Mouse (Mus musculus): Measurements from ENCODE around the gene 4930432M17Rik. TPM values are rescaled to one million over a fixed set of nuclear protein-coding genes. Genes with fewer than 3 reads are reported as not detected.

Gene 4930432M17Rik
- polyA plus RNA-seq, 1 experiment = not detected

DNA sequence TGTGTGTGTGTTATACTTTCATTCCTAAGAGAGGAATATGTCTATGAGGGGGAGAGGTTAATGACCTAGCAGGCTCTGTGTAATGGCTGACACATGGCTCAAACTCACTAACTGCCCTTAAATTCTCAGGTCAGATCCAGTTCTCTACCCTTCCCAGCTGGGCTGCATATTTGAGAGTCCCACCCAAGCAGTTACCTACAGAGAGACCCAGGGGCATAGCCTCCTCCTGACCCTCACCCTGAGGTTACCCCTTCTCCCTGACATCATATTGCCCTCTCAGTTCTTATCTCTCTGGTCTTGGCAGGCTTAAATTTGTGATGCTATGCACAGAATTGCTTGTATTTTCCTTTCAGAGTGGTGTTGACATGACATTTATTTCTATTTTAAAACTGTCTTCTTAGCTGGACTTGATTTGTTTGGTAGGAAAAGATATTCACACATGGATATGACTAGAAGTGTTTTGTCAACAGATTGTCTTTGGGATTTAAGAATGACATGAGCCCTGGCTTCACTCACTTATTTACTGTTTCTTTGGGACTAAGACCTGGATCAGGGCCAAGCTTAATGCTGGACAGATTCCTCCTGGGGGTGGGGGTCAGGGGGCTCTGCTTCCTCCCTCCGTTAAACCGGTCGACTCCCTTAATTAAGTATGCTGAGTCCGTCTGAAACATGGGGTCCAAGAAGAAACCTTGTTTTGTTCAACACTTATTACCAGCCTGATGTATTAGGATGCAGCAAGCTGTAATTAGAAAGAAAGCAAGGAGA lies 7.7 kb upstream of the 4930432M17Rik start:
- Histone ChIP-seq H3K4me1 (ENCODE audit: control insufficient read depth, insufficient read depth, low read length) (peaks cover 4% of the 10 kb centered on the region), H3K4me3 (ENCODE audit: insufficient read depth, low read length) (no peak overlapping the region), H3K27ac (ENCODE audit: insufficient read depth, low read length) (peak overlapping the region; percentile 9; the same call in 1 of the 2 replicates)
- TF ChIP-seq CTCF (IDR thresholded peaks at IDR 0.05; ENCODE audit: borderline replicate concordance, insufficient read depth, low read length) (no peak), POLR2A (IDR thresholded peaks at IDR 0.05; ENCODE audit: low read depth, low read length) (no peak)

DNA sequence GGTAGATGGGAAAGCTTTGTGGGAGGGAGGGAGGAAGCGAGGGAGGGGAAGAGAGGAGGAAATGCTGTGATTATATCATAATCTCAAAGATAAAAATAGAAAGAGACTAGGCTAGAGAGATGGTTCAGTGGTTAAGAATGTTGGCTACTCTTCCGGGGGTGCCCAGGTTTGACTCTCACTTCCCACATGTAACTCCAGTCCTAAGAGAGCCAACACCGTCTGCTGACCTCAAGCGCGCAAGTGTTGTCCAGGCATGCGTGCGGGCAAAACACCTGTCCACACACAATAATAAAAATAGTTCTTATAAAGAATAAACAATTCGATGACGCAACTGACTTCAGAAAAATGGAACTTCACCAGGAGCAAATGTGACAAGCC lies 7.1 kb upstream of the 4930432M17Rik start:
- Histone ChIP-seq H3K27ac (ENCODE audit: insufficient read depth, low read length) (no peak overlapping the region), H3K4me1 (ENCODE audit: control insufficient read depth, insufficient read depth, low read length) (peaks cover 4% of the 10 kb centered on the region), H3K4me3 (ENCODE audit: insufficient read depth, low read length) (no peak overlapping the region)
- no peak for TF ChIP-seq POLR2A (IDR thresholded peaks at IDR 0.05; ENCODE audit: low read depth, low read length)
- no peak for TF ChIP-seq CTCF (IDR thresholded peaks at IDR 0.05; ENCODE audit: borderline replicate concordance, insufficient read depth, low read length)

DNA sequence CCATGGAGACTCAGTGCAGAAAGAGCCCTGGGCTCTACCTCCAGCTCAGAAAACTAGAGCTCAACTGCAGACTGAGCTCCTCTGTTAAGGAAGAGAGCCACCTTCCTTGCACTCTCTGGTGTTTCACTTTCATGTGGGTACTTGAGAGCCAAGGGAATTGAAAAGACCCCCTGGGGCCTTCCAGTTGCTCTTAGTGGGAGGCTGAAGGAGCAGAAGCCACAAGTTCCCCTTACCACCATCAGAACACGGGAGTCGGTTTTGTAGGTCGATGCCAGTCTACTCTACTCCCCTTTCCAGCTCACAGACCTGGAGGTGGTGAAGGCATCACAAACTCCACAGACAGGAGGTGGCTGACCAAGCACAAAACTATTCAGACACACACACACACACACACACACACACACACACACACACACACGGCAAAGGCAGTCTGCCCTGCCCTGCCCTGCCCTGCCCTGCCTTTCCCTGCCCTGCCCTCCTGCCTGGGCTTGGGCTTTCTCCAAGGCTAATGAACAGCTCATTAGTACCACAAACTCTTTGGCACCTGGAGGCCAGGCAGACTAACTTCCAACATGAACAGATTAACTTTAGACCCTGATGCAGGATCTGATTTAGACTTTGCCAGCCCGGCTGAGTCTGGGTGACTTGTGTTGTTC lies 1.7 kb downstream of the 4930432M17Rik start:
- H3K27ac ChIP-seq (ENCODE audit: insufficient read depth, low read length) = no peak overlapping the region
- TF ChIP-seq CTCF (IDR thresholded peaks at IDR 0.05; ENCODE audit: borderline replicate concordance, insufficient read depth, low read length) = no peak
- TF ChIP-seq POLR2A (IDR thresholded peaks at IDR 0.05; ENCODE audit: low read depth, low read length) = no peak
- H3K4me3 ChIP-seq (ENCODE audit: insufficient read depth, low read length) = no peak overlapping the region
- no peaks in the 10 kb centered on the region; the same call in 1 of the 2 replicates for H3K4me1 ChIP-seq (ENCODE audit: control insufficient read depth, insufficient read depth, low read length)

DNA sequence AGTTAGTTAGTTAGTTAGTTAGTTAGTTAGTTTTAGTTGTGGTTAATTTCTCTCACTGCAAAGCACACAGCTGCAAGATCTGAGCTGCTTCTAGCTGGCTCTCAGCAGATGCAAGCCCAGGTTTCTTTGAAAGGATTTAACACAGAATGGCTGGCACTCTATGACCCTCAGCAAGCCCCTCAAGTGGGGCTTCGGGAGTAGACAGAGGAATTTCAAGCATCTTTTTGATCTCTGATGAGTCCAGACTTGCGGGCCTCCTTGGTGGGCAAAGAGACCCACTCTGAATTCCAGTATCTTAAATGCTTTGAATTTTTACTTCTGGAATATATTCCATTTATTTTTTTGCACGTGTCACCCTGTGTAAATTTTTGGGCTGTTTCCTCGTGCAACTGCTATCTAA lies 8.4 kb downstream of the 4930432M17Rik start:
- Histone ChIP-seq H3K27ac (ENCODE audit: insufficient read depth, low read length) (no peak overlapping the region), H3K4me3 (ENCODE audit: insufficient read depth, low read length) (no peak overlapping the region), H3K4me1 (ENCODE audit: control insufficient read depth, insufficient read depth, low read length) (0 out of 2 replicates have a peak, but pooled peaks cover 3% of the 10 kb centered on the region)
- TF ChIP-seq POLR2A (IDR thresholded peaks at IDR 0.05; ENCODE audit: low read depth, low read length) (no peak), CTCF (IDR thresholded peaks at IDR 0.05; ENCODE audit: borderline replicate concordance, insufficient read depth, low read length) (no peak)

DNA sequence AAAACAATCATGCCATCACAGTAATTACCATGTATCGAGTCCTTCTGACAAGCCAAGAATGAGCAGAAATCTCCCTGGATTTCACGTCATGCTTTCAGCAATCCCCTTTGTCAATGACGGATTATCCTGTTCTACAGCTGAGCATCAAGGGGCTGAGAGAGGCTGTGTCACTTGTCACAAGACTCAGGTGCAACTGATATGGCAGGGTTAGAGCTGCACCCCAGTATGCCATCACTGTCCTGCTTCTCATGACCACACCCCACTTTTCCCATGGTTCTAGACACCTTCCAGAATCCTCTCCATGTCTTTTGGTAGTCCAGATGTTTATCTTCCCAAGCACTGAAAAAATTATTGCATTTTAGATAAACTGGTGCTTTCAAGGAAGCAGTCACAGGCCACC lies 8.9 kb downstream of the 4930432M17Rik start:
- Histone ChIP-seq H3K4me1 (ENCODE audit: control insufficient read depth, insufficient read depth, low read length) (0 out of 2 replicates have a peak, but pooled peaks cover 3% of the 10 kb centered on the region), H3K27ac (ENCODE audit: insufficient read depth, low read length) (no peak overlapping the region), H3K4me3 (ENCODE audit: insufficient read depth, low read length) (no peak overlapping the region)
- no peak for TF ChIP-seq CTCF (IDR thresholded peaks at IDR 0.05; ENCODE audit: borderline replicate concordance, insufficient read depth, low read length)
- TF ChIP-seq POLR2A (IDR thresholded peaks at IDR 0.05; ENCODE audit: low read depth, low read length) = no peak

DNA sequence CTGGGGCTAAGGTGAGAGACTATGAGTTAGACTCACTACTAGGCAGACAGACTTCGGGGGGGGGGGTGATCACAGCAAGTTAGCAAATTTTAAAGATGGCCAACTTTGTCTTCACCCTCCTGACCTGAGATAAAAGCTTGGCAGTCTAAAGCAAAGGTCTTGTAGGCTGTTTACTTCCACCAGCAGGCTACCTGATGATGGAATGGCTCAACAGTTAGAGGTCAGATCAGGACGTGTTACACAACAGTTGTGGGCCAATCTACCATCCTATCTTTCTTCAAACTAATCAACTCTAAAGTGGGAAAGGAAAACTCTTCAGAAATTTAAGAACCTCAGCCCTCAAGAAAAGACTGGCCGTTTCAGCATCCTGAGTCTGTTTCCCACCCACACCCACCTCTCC lies 9.6 kb downstream of the 4930432M17Rik start:
- no peak overlapping the region for H3K4me3 ChIP-seq (ENCODE audit: insufficient read depth, low read length)
- H3K27ac ChIP-seq (ENCODE audit: insufficient read depth, low read length) = no peak overlapping the region
- TF ChIP-seq CTCF (IDR thresholded peaks at IDR 0.05; ENCODE audit: borderline replicate concordance, insufficient read depth, low read length) (no peak), POLR2A (IDR thresholded peaks at IDR 0.05; ENCODE audit: low read depth, low read length) (no peak)
- H3K4me1 ChIP-seq (ENCODE audit: control insufficient read depth, insufficient read depth, low read length) = 0 out of 2 replicates have a peak, but pooled peaks cover 6% of the 10 kb centered on the region

DNA sequence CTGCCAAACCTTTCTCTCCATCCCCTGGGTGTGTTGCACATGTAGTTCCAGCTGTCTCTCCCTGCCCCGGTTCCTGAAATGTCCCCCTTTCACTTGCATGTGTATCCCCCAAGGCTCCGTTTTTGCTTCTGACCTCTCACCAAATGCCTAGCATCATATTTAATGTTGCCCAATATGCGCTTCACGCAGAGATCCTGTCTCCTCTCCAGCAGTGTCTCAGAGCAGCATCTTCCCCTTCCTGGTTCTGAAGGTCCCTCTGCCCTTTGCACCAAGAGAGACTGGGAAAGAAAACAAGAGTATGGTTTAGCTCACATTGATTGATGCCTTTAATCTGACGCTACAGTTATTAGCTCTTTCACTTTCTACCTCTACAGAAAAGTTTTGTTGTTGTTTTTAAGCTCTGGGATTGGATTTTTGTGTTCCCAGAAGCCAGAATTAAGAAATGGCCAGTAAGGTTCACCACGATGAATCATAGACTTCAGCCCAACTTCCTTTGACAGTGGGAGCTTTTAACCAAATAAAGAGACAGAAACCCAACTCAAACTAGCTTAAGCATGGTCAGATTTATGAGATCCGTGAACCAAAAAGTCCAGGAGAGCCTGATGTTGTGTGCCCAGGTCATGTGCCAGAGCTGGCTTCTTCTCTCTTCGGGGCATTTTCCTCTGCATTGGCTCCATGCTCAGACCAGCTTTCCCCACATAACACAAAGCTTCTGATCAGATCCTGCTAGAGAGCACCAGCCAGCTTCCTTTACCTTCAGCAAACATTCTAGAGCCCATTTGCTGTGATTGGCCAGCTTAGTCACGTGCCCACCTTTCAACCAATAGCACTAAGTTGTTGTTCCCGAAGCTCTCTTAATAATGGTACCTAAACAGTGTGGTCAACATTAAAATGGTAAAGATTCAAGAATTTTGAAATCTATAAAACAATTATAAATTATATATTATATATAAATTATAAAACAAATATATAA lies 12.2 kb downstream of the 4930432M17Rik start:
- peaks cover 12% of the 10 kb centered on the region; the same call in 1 of the 2 replicates for H3K4me1 ChIP-seq (ENCODE audit: control insufficient read depth, insufficient read depth, low read length)
- H3K27ac ChIP-seq (ENCODE audit: insufficient read depth, low read length) = peak overlapping the region; percentile 78
- no peak overlapping the region for H3K4me3 ChIP-seq (ENCODE audit: insufficient read depth, low read length)
- no peak for TF ChIP-seq POLR2A (IDR thresholded peaks at IDR 0.05; ENCODE audit: low read depth, low read length)
- TF ChIP-seq CTCF (IDR thresholded peaks at IDR 0.05; ENCODE audit: borderline replicate concordance, insufficient read depth, low read length) = no peak

DNA sequence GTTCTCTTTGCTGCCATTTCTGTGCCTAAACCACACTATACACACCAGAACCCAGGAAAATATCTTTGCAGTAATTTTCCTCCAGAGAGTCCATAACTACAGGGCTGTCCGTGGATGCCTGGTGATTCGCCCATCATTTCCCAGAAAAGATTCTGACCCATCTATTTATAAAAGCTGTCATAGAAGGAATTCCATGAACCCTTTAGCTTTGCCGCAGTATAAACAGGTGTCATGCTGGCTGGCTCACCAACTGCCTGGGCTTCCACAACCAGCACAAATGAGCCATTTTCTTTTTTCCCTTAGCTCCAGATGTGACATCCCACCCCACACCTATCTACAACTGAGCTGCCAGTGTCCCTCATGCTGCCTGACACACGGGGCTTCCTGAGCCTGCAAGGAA lies 14.0 kb downstream of the 4930432M17Rik start:
- H3K4me1 ChIP-seq (ENCODE audit: control insufficient read depth, insufficient read depth, low read length) = peaks cover 12% of the 10 kb centered on the region; the same call in 1 of the 2 replicates

DNA sequence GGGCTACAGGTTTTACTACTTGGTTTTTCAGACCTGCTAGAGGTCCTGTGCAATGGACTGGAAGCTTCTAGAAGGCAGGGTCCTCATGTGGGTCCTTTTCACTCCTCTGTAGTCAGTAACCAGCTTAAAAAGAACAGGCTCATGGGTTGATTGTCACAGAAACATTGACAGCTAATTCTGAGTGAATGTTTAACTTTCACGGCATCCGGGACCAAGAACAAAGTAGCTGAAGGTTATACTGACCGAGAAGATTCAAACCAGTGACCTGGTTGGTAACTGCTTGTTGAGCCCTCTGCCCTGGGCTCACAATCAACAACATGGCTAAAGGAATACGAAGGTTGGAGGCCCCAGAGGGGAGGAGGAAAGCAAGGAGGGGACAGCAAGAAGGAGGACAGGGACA lies 14.4 kb downstream of the 4930432M17Rik start:
- Histone ChIP-seq H3K4me3 (ENCODE audit: insufficient read depth, low read length) (no peak overlapping the region), H3K4me1 (ENCODE audit: control insufficient read depth, insufficient read depth, low read length) (peaks cover 12% of the 10 kb centered on the region; the same call in 1 of the 2 replicates), H3K27ac (ENCODE audit: insufficient read depth, low read length) (no peak overlapping the region)
- TF ChIP-seq POLR2A (IDR thresholded peaks at IDR 0.05; ENCODE audit: low read depth, low read length) (no peak), CTCF (IDR thresholded peaks at IDR 0.05; ENCODE audit: borderline replicate concordance, insufficient read depth, low read length) (no peak)

More for the DNA sequence above, 14.0 kb downstream of the 4930432M17Rik start:
- H3K4me3 ChIP-seq (ENCODE audit: insufficient read depth, low read length) = no peak overlapping the region
- H3K27ac ChIP-seq (ENCODE audit: insufficient read depth, low read length) = no peak overlapping the region
- no peak for TF ChIP-seq CTCF (IDR thresholded peaks at IDR 0.05; ENCODE audit: borderline replicate concordance, insufficient read depth, low read length)
- TF ChIP-seq POLR2A (IDR thresholded peaks at IDR 0.05; ENCODE audit: low read depth, low read length) = no peak
